ENCODE assay signal across 7 mouse cellular contexts in genomic region chr17:47440359-47440890, GRCm38 (mm10). TPM values are rescaled to one million over a fixed set of nuclear protein-coding genes. Genes with fewer than 3 reads are reported as not detected.
DNase-seq lines count a peak whose midpoint lies in the region; ATAC-seq lines count a peak whose summit lies in the region.

No protein-coding gene starts in this region.

- peak overlapping the region; percentile 6 for H3K27ac ChIP-seq in midbrain, embryonic 10.5 days (replicated peaks)
- no peak overlapping the region for H3K27ac ChIP-seq in midbrain, embryonic 16.5 days (ENCODE audit: low read length)
- peak overlapping the region; percentile 23; the same call in 1 of the 2 replicates for H3K27ac ChIP-seq in hindbrain, embryonic 14.5 days
- peak overlapping the region; percentile 39; the same call in 1 of the 2 replicates for H3K27ac ChIP-seq in liver, embryonic 13.5 days

- H3K4me1 ChIP-seq in midbrain, embryonic 10.5 days: peaks cover 46% of the 10 kb centered on the region
- H3K4me1 ChIP-seq in midbrain, embryonic 16.5 days (ENCODE audit: control insufficient read depth, insufficient read depth, low read length): peaks cover 13% of the 10 kb centered on the region
- peaks cover 11% of the 10 kb centered on the region; the same call in 1 of the 2 replicates for H3K4me1 ChIP-seq in hindbrain, embryonic 14.5 days (replicated peaks; ENCODE audit: control insufficient read depth, insufficient read depth, low read length)
- H3K4me1 ChIP-seq in liver, embryonic 13.5 days (replicated peaks): peaks cover 69% of the 10 kb centered on the region

- peaks cover 56% of the 10 kb centered on the region for H3K27me3 ChIP-seq in midbrain, embryonic 10.5 days (ENCODE audit: low read depth, poor library complexity, severe bottlenecking)
- H3K27me3 ChIP-seq in midbrain, embryonic 16.5 days (ENCODE audit: control insufficient read depth, insufficient read depth, low read depth, low read length): peaks cover 11% of the 10 kb centered on the region
- peaks cover 41% of the 10 kb centered on the region for H3K27me3 ChIP-seq in hindbrain, embryonic 14.5 days (ENCODE audit: control insufficient read depth, insufficient read depth, low read length)
- H3K27me3 ChIP-seq in liver, embryonic 13.5 days: peaks cover 32% of the 10 kb centered on the region

- no peak overlapping the region for H3K4me2 ChIP-seq in midbrain, embryonic 16.5 days (ENCODE audit: low read length)
- H3K4me2 ChIP-seq in hindbrain, embryonic 14.5 days (replicated peaks): no peak overlapping the region
- no peak overlapping the region for H3K4me2 ChIP-seq in liver, embryonic 13.5 days

- DNase-seq in midbrain, embryonic 10.5 days (ENCODE audit: low spot score): peak; percentile 54
- no peak for DNase-seq in hindbrain, embryonic 14.5 days (ENCODE audit: low spot score)
- DNase-seq in liver, embryonic 13.5 days: no peak
- no peak for DNase-seq in spleen, adult 18-20 months
- DNase-seq in c-Kit-positive CD71-positive TER-119-positive erythroid progenitor cells, embryonic 14.5 days (ENCODE audit: low spot score): no peak

- ATAC-seq in midbrain, embryonic 16.5 days: no peak
- peak; percentile 46; the same call in 1 of the 2 replicates for ATAC-seq in hindbrain, embryonic 14.5 days (ENCODE audit: low FRiP score)
- no peak for ATAC-seq in liver, embryonic 13.5 days (ENCODE audit: low read depth)
- ATAC-seq in megakaryocyte progenitor cell, adult 5-6 weeks (replicated peaks; ENCODE audit: poor library complexity): no peak

- WGBS in midbrain, embryonic 10.5 days: 3% methylated on average over 9 of the region's 9 CpGs
- WGBS in midbrain, embryonic 16.5 days: 1% methylated on average over 9 of the region's 9 CpGs
- 8% methylated on average over 9 of the region's 9 CpGs for WGBS in hindbrain, embryonic 14.5 days
- WGBS in liver, embryonic 13.5 days (ENCODE audit: insufficient replicate concordance): 60% methylated on average over 9 of the region's 9 CpGs

- H3K4me3 ChIP-seq in midbrain, embryonic 10.5 days: 0 out of 2 replicates have a peak overlapping the region, but pooled peaks have one; percentile 5
- no peak overlapping the region for H3K4me3 ChIP-seq in midbrain, embryonic 16.5 days (ENCODE audit: low read depth, low read length)
- H3K4me3 ChIP-seq in hindbrain, embryonic 14.5 days (replicated peaks; ENCODE audit: low read length): no peak overlapping the region
- no peak overlapping the region for H3K4me3 ChIP-seq in liver, embryonic 13.5 days (replicated peaks)

- no peaks in the 10 kb centered on the region for H3K9me3 ChIP-seq in midbrain, embryonic 10.5 days (replicated peaks)
- no peaks in the 10 kb centered on the region for H3K9me3 ChIP-seq in midbrain, embryonic 16.5 days (replicated peaks; ENCODE audit: control insufficient read depth, low read length, poor library complexity, severe bottlenecking)
- no peaks in the 10 kb centered on the region for H3K9me3 ChIP-seq in hindbrain, embryonic 14.5 days (ENCODE audit: control insufficient read depth, low read length)
- no peaks in the 10 kb centered on the region for H3K9me3 ChIP-seq in liver, embryonic 13.5 days (replicated peaks)

- H3K36me3 ChIP-seq in midbrain, embryonic 10.5 days: no peaks in the 10 kb centered on the region
- no peaks in the 10 kb centered on the region for H3K36me3 ChIP-seq in midbrain, embryonic 16.5 days (ENCODE audit: control insufficient read depth, insufficient read depth, low read length)
- H3K36me3 ChIP-seq in hindbrain, embryonic 14.5 days (replicated peaks; ENCODE audit: control insufficient read depth, insufficient read depth): no peaks in the 10 kb centered on the region
- H3K36me3 ChIP-seq in liver, embryonic 13.5 days: no peaks in the 10 kb centered on the region

- no peak overlapping the region for H3K9ac ChIP-seq in midbrain, embryonic 16.5 days (ENCODE audit: low read depth, low read length)
- H3K9ac ChIP-seq in hindbrain, embryonic 14.5 days: no peak overlapping the region
- H3K9ac ChIP-seq in liver, embryonic 13.5 days: no peak overlapping the region

RNA-seq across cellular contexts. Expression of gene 1700001C19Rik, which starts 3.2 kb away (rescaled TPM):
- polyA plus RNA-seq in midbrain, embryonic 10.5 days (2016; fragmentation: Nextera tagmentation; extraction: Ambion mirVana): 0.21 and 0.33 TPM in 2 replicates
- polyA plus RNA-seq in midbrain, embryonic 16.5 days (2015; fragmentation: Nextera tagmentation; extraction: Ambion mirVana): 0.46 and 0.50 TPM in 2 replicates
- polyA plus RNA-seq in hindbrain, embryonic 14.5 days (2014; fragmentation: Nextera tagmentation; extraction: Ambion mirVana): 0.37 and 0.47 TPM in 2 replicates
- polyA plus RNA-seq in liver, embryonic 13.5 days (2015; fragmentation: Nextera tagmentation; extraction: Ambion mirVana): 0.78 and 0.88 TPM in 2 replicates
- 0.12 and 0.27 TPM in 2 replicates for total RNA-seq in megakaryocyte progenitor cell, adult 5-6 weeks (2015)
- 0.33 and 0.95 TPM in 2 replicates for total RNA-seq in megakaryocyte progenitor cell, adult 5-6 weeks (2017)

RNA-seq across cellular contexts. Expression of gene AI661453, which starts 4.0 kb away (rescaled TPM):
- 0.15 and 0.20 TPM in 2 replicates for polyA plus RNA-seq in midbrain, embryonic 10.5 days (2016; fragmentation: Nextera tagmentation; extraction: Ambion mirVana)
- 0.09 and 0.17 TPM in 2 replicates for polyA plus RNA-seq in midbrain, embryonic 16.5 days (2015; fragmentation: Nextera tagmentation; extraction: Ambion mirVana)
- polyA plus RNA-seq in hindbrain, embryonic 14.5 days (2014; fragmentation: Nextera tagmentation; extraction: Ambion mirVana): 0.23 and 0.31 TPM in 2 replicates
- 0.16 and 0.24 TPM in 2 replicates for polyA plus RNA-seq in liver, embryonic 13.5 days (2015; fragmentation: Nextera tagmentation; extraction: Ambion mirVana)
- 1.6 and 2.3 TPM in 2 replicates for total RNA-seq in megakaryocyte progenitor cell, adult 5-6 weeks (2015)
- total RNA-seq in megakaryocyte progenitor cell, adult 5-6 weeks (2017): 0.29 and 0.71 TPM in 2 replicates

RNA-seq across cellular contexts. Expression of gene Guca1a, which starts 40.0 kb away (rescaled TPM):
- polyA plus RNA-seq in midbrain, embryonic 10.5 days (2016; fragmentation: Nextera tagmentation; extraction: Ambion mirVana): 5.2 and 5.8 TPM in 2 replicates
- polyA plus RNA-seq in midbrain, embryonic 16.5 days (2015; fragmentation: Nextera tagmentation; extraction: Ambion mirVana): 0.29 and 0.50 TPM in 2 replicates
- 0.31 and 0.40 TPM in 2 replicates for polyA plus RNA-seq in hindbrain, embryonic 14.5 days (2014; fragmentation: Nextera tagmentation; extraction: Ambion mirVana)
- 0.81 and 0.95 TPM in 2 replicates for polyA plus RNA-seq in liver, embryonic 13.5 days (2015; fragmentation: Nextera tagmentation; extraction: Ambion mirVana)
- 8.2 and 8.7 TPM in 2 replicates for total RNA-seq in megakaryocyte progenitor cell, adult 5-6 weeks (2015)
- total RNA-seq in megakaryocyte progenitor cell, adult 5-6 weeks (2017): 0.68 and 2.8 TPM in 2 replicates

RNA-seq across cellular contexts. Expression of gene Guca1b, which starts 55.2 kb away (rescaled TPM):
- polyA plus RNA-seq in midbrain, embryonic 10.5 days (2016; fragmentation: Nextera tagmentation; extraction: Ambion mirVana): 1.2 and 2.2 TPM in 2 replicates
- polyA plus RNA-seq in midbrain, embryonic 16.5 days (2015; fragmentation: Nextera tagmentation; extraction: Ambion mirVana): 0.33 and 0.37 TPM in 2 replicates
- 0.25 and 0.46 TPM in 2 replicates for polyA plus RNA-seq in hindbrain, embryonic 14.5 days (2014; fragmentation: Nextera tagmentation; extraction: Ambion mirVana)
- 0.43 and 0.58 TPM in 2 replicates for polyA plus RNA-seq in liver, embryonic 13.5 days (2015; fragmentation: Nextera tagmentation; extraction: Ambion mirVana)
- total RNA-seq in megakaryocyte progenitor cell, adult 5-6 weeks (2015): 0.32 and 0.86 TPM in 2 replicates
- total RNA-seq in megakaryocyte progenitor cell, adult 5-6 weeks (2017): 0.37 and 0.81 TPM in 2 replicates
